Mouse (Mus musculus): ENCODE data around the gene Htr1d.

GRCm38 (mm10) chr4:136383052-136383451 is 40.3 kb upstream of the Htr1d start:
- TF ChIP-seq CTCF (IDR thresholded peaks at IDR 0.05; ENCODE audit: extremely low read depth, insufficient read depth, low read length) (no peak), POLR2A (IDR thresholded peaks at IDR 0.05; ENCODE audit: extremely low read depth, insufficient read depth, low read length) (no peak)
